Mouse (Mus musculus): ENCODE results near the gene Stau1.

DNA sequence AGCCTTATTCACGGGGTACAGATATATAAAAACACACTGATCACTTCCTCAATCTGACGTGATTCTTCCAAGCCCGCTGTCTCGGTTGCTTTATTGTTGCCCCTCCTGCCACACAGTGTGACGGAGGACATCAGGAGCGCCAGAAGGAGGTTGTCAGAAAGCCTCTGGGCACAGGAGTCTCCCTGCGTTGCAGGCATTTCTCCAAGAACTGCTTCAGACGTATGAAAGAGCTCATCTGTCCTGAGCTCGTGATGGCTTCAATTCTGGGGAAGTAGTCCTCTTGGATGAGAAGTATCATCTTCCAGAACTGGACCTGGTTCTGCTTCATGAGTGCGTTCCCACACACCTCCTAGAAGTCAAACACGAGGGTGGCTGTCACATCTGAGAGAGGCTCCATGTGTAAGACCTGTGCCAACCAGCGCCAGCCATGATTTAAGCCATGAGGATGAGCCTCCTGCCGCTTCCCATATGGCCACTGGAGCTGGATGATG lies 10.9 kb upstream of the Stau1 start:
- no peak for TF ChIP-seq CTCF (IDR thresholded peaks at IDR 0.05; ENCODE audit: control insufficient read depth, insufficient read depth, insufficient replicate concordance, low read depth, low read length)
- no peak for TF ChIP-seq POLR2A (IDR thresholded peaks at IDR 0.05; ENCODE audit: control insufficient read depth, low read depth, low read length)

Measured in testis, adult 2 months (tissue).